Mouse (Mus musculus) layer of hippocampus, adult 9-11 months (tissue): Measurements from ENCODE around the gene Shmt2.

ENCODE experiments used
- DNase-seq: peaks from one replicate; pipeline ENCODE4 v3.0.0; 2022

Gene Shmt2

DNA sequence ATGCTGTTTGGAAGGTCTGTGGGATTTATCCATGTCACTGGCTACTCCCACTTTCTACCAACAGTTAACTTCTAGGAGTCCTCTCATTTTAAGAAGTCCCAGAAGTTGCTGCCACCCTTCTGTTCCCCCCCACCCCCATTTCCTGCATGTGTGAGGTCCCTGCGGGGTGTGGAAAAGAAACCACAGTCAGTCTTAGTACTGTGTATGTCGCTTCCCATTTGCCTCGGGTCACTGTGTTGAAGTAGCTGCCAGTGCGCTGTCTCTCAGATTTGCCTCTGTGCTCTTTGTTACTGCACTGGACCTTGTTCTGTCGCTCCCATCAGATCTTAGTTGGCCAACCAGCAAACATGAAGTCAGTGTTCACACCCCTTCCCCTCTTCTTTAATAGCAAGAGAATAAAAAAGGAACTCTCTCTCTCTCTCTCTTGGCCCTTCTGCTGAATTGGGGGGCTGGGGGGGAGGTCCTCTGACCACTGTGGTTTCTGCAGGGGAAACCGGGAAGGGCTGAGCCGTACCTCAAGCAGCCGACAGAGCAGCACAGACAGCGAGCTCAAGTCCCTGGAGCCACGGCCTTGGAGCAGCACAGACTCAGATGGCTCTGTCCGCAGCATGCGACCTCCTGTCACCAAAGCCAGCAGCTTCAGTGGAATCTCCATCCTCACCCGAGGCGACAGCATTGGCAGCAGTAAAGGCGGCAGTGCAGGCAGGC, 50.8 kb downstream of the Shmt2 start:
- DNase-seq: no peak
